Mouse (Mus musculus): ENCODE results near the gene Clrn3.
"Not testable (repeated sequence)": the region's sequence is repeated elsewhere in the genome, so short reads cannot be mapped to it uniquely, and the experiment has no call there.

The Clrn3 gene

DNA sequence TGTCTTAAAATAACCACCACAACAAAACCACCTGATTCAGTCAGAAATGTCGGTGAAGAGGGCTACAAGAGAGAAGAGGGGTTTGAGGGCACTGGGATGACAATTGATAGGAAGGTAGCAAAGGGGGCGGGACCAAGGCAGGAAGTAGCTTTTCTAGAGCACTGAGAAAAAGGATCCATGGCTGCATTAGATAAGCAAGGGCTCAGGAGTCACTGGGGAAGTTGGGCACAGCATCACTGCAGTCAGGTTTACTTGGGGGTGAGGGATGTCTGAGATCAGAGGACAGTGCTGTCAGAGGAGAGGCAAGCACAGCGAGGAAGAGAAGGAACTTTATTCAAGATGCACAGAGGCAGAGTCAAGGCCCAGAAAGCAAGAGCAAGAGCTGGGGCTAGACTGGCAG is 7.5 kb upstream of the Clrn3 start:
- DNase-seq (ENCODE audit: low spot score in 2 of 2), result no peak

DNA sequence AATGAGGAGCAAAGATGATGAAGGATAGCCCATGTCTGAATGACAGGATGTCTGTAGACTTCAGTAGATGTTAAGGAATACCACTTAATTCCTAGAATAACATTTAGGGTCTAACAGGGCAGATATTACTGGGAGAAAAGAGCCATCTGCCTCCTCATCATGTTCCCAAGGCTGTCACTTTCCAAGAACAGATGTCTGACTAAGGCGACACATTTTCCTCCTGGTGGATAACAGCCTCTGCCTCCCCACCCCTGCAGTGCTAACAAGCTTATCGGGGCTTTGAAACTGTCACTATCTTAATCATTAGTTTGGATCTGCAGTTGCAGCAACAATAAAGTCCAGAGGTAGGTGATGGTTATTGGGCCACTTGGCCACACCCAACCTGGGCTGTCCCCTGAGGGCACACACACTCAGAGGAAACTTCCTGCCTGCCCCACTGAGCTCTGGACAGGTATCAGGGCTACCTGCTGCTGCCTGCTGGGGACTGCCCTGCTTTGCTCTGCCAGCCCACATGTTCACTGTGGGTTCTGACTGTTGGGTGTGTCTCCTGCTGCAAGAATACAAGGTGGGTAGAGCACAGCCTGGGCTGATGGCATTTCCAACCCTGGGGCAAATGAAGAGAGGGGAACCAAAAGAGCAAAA is 6.2 kb upstream of the Clrn3 start:
- DNase-seq (ENCODE audit: low spot score in 2 of 2), result no peak

DNA sequence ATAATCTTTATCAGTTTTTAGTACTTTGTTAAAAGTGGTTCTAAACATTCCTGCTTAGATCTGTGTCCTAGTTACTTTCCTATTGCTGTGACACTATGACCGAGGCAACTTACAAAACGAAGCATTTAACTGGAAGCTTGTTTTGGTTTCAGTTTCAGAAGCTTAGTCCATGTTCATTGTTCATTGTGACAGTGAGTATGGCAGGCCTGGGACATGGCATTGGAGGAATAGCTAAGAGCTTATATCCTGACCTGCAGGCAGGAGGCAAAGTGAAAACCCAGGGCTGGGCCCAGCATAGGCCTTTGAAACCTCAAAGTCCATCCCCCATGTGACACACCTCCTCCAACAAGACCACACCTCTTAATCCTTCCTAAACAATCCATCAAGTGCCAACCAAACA is 614 bp upstream of the Clrn3 start:
- no peak for DNase-seq (ENCODE audit: low spot score in 2 of 2)

DNA sequence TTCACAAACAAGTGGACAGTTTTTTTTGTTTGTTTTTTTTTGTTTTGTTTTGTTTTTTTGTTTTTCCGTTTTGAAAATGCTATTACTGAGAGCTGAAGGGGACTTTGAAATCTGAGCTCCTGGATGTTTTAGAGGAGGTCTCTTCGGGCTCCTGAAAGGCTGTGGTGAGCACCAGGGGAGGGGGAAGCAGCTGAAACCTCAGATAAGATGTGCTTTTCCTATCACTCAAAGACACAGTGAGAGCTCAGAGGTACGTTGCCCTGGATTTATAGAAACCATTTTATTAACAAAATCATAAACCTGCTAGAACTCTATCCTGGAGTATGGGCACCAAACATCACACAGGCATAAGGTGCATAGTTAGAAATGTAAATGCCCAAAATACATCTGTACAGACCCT is 1.3 kb downstream of the Clrn3 start:
- DNase-seq (ENCODE audit: low spot score in 2 of 2), result no peak

DNA sequence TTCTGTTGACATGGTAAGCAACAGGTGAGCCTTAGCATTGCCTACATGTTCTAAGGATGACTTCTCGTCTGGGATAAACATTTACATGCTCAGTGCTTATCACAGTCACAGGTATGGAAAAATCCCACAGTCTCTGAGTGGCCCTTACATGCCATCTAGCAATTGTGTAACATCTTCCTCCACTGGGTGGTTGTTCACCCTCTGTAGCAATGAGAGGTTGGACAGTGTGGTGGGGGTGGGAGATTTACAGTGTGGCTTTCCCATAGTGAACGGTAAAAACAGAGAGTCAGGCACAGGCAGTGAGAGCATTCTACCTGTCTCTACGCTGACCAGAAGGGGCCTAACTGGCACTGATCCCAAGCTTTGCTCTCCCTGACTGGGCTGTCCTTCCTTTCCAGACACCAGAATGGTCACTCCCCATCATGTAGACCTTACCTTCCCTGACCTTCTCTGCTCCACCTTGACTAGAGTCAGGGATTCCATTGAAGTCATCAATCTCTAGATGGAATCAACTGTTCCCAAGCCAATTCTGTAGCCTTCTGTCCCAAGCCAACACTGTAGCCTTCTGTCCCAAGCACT is 1.8 kb downstream of the Clrn3 start:
- DNase-seq (ENCODE audit: low spot score in 2 of 2), result peak in 1 of 2 experiments; percentile 47

DNA sequence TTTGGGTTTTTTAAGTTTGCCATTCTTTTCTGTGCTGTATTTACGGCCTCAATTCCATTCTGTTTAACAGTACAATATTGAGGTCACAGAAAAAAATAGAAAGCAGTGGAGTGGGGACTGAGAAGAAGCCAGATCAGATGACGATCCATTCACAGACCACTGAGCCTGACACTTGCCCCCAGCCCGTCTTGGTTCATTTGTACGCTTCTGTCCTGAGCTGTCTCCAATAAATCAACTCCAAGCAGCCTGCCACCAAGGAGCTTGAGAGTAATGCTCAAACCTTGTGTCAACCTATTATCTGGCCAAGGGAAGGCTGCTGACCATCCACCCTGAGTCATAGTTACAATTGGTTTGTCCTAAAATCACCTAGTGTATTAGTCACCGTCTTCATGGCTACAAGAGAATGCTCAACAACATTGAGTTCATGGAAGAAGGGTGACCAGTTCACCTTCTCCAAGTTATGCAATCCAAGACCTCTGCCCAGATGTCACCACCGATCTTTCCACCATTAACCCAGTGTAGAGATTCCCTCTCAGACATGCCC is 4.0 kb downstream of the Clrn3 start:
- DNase-seq (ENCODE audit: low spot score in 2 of 2), result peak in 1 of 2 experiments; percentile 28

DNA sequence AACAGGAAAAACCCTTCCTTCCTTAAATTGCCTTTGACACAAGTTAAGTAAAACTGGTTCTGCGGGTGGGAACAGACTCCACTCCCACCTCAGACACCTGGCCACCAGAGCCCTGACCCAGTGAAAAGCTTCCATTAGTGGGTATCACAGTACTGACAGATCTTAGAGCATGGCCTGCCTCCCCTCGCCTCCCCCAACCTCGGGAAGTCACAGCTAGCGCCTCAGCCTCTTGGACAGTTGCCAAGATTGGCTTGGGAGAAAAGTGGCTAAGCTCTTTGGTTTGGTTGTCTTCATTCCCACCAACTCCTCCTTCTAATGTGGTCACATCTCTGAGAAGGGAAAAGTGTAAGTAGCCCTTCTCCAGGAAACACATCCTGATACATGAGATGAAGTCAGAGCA is 4.5 kb downstream of the Clrn3 start:
- DNase-seq (ENCODE audit: low spot score in 2 of 2), result peak in 1 of 2 experiments; percentile 56

DNA sequence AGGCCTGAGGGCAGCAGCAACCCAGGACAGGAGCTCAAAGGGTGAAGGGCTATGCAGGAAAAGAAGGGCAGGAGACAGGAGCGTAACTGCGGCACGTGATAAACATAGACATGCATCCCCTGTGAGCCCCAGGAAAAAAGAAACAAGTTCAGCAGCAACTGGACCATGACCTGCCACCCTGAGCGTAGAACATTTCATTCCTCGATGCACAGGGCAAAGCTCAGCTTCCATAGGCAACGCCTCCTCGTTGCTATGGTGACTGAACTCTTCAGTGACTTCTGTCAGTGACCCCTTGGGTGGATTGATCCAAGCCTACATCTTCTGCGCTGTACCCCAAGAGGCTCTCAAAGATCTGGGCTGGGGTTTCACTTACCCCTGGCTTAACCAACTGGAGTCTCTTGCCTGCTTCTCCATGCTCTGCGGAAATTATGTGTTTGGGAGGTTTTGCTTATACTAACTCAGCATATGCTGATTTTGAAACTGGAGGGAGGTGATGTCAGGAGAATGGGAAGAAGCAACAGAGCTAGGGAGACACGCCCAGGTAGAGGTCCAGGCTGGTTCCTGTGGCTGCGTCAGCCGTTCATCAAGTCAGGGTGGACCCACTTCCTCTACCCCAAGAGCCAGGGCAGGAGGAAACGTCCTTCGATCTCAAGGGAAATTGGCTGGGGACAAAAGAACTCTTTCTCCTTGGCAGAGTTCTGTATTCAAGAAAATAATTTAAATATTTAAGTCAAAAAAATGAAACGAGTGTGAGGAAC is 6.5 kb downstream of the Clrn3 start:
- peak in 1 of 2 experiments; percentile 50 for DNase-seq (ENCODE audit: low spot score in 2 of 2)

DNA sequence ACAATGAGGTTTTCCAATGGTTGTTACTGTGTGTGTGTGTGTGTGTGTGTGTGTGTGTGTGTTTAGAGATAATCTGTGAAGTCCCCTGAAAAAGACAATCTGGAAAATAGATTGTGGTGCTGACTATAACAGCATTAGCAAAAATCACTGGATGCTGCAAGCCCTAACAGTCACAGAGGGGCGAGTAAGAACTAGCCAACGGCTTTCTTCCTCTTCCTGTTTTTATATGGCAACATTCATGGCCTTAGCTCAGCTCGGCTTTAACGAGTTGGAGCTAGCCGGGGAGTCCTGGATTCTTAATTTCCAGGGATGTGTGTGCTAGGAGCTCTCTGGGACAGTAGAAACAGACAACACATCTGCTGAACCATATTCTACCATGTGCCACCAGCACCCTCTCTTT is 8.2 kb downstream of the Clrn3 start:
- no peak for DNase-seq (ENCODE audit: low spot score in 2 of 2)

DNA sequence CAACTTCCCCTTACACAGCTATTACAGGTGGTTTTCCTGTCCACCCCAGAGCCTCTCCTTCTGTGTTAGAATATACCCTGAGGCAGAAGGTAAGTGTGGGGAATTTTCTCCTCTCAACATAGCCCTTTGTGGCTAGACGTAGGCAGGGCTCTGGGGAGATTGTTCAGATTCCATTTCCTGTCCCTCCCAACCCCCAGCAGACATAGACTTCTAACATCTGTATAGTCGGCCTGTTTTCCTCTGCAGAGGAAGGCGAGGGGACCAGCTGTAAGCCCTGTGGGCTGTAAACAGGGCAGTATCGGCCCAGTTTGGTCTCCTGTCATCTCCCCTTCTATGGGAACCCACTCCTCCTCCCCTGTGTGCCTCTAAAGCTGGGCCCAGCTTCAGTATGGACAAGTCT is 11.3 kb downstream of the Clrn3 start:
- DNase-seq (ENCODE audit: low spot score in 2 of 2), result no peak

DNA sequence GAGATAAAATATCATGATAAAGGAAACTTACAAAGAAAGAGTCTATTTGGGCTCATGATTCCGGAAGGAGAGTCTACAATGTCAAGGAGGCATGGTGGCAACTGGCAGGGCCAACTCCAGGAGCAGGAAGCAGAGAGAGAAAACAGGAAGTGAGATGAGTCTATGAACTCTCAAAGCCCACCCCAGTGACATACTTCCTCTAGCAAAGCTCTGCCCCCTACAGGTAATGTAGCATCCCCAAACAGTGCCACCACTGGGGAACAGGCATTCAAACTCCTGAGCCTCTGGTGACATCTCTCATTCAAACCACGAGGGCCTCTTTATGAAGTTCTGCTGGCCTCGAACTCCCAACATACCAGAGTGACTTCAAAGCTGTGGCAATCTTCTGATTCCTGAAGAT is 16.7 kb downstream of the Clrn3 start:
- no peak for DNase-seq (ENCODE audit: low spot score in 2 of 2)

DNA sequence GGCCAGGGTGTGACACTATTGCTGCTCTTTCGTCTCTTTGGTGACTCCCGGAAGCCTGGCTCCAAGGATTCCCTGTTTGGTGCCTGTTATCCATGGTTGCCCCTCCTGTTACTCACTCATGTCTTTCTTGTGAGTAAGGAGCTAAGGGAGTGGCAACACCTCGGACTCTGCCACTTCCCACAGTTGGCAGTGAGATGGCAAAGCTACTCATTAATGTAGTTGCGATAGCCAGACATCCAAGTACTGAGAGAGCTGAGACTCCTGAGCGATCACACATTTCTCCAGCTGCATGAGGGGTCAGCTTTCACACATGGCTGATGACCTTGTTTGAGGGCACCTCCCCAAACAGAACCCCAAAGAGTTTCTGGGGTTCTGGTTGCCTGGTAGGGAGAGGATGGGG is 18.0 kb downstream of the Clrn3 start:
- DNase-seq (ENCODE audit: low spot score in 2 of 2), result no peak

DNA sequence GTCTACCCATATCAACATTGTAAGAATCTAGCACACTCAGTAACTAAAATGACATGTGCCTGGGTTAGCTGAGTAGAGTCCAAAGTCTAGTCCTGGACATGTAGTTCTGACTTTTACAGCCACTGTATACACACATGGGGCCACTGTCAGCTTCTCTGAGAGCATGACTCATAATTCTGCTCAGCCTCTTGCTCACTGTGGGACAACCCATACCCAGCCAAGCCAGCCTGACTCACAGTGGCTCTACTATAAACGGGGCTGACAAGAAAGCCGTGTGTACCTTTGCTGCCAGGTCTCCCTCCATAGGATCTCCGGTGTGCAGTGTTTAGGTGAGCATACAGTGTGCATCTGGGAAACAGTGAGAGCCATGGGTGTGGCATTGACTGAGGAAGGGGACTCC is 19.2 kb downstream of the Clrn3 start:
- DNase-seq (ENCODE audit: low spot score in 2 of 2), result no peak

DNA sequence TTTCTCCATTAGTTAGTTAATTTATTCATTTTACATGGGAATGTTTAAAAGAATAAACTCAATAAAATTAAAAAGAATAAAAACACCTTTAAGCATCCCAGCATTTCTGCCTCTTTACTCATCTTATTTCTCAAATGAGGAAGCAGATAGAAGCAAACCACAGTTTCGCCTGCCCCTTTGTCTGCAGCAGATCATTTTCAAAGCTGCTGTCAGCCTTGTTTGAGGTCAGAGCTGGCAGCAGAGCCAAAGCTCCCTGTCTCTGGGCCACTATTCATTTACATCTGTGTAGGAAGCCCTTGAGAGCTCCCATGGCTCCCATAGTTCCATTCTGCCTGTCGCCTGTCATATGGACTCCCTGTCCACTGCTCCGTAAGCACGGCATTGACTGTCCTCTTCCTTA is 19.9 kb downstream of the Clrn3 start:
- DNase-seq (ENCODE audit: low spot score in 2 of 2), result no peak

DNA sequence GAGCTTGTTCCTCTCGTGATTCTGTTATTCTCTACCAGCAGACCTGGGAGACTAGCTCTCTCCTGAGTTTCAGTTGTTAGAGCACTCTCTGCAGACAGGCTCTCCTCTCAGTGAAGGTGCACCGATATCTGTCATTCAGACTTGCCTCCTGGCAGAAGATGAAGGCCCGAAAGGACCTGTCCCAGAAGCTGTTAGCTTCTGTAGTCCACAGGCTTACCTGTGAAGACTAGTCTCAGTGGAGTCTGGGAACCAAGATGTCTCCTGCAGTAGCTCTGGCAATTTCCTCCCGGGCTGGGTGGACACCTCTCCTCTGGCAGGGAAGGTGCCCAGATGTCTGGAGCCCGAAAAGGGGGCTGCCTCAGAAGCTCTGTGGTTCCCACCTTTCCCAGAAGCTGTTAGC is 21.9 kb downstream of the Clrn3 start:
- DNase-seq (ENCODE audit: low spot score in 2 of 2), result not testable (repeated sequence)

DNA sequence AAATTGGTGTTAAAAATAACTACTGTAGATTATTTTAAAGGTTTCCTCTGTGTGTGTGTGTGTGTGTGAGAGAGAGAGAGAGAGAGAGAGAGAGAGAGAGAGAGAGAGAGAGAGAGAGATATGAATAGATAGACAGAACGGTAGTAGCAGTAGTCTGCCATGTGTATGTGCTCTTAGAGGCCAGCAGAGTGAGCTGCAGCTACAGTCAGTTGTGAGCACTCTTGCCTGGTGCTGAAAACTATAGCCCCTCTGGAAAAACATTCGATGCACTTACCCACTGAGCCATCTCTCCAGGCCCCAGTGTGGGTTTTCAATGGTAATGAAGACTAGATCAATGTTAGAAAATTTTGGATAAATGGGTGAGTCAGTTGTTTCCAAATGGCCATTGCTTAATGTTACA is 29.1 kb downstream of the Clrn3 start:
- peak in 1 of 2 experiments; percentile 25 for DNase-seq (ENCODE audit: low spot score in 2 of 2)

DNA sequence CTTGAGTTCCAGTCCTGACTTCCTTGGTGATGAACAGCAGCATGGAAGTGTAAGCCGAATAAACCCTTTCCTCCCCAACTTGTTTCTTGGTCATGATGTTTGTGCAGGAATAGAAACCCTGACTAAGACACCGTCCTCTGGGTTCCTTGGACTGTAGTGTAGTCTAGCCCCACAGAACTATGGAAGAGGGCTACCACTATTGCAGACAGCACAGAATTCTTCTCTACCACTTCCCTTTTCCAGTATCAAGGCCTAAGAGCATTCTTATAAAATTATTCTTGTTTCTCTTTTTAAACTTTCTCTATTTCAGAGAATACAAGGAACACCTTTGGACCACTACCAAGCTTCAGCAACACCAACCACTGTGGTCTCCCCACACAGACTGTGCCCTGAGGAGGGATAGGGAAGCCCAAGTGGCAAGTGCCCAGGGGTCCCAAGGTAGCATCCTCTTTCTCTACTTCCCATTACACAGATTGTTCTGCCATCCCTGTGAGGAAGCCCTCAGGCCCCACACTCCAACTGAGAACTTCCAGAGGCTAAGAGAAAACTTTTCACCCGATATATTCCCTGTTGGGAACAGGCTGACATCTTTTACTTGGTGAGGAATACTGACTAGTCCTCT is 29.8 kb downstream of the Clrn3 start:
- DNase-seq (ENCODE audit: low spot score in 2 of 2), result peak in 1 of 2 experiments; percentile 46

DNA sequence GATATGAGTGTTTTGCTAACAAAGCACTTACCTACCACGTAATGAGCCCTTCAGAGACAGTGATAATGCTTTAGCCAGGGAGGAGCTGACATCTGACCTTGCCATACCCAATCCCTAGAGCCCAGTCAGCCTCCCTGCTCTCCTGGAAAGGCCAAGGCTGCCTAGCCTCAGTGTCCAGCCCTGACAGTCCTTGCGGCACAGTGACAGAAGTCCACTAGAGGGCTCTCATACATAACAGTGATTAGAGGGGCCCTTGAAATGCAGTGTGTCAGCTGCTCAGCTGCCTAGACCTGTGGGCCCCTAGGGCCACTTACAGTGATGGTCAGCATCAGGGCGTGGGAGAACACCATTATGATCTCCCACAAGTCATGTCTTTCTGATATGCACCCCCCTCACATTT is 33.2 kb downstream of the Clrn3 start:
- DNase-seq (ENCODE audit: low spot score in 2 of 2), result no peak

DNA sequence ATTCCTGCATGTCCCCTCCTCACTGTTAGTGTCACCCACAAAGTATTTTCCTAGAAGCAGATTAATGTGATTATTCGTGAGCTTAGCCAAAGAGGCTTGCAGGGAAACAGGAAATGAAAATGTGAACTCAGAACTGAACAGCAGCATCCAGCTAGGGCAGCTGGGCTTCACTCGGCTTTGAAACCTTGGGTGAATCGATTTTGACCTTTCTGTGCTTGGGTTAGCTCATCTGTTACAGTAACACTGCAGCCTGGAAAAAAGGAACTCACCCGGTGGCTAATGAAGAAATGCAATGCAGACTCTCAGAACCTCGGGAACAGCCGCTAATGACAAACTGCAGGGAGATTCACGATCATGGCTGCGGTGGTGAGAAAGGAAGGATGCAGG is 38.0 kb downstream of the Clrn3 start:
- DNase-seq (ENCODE audit: low spot score in 2 of 2), result peak in 1 of 2 experiments; percentile 26

DNA sequence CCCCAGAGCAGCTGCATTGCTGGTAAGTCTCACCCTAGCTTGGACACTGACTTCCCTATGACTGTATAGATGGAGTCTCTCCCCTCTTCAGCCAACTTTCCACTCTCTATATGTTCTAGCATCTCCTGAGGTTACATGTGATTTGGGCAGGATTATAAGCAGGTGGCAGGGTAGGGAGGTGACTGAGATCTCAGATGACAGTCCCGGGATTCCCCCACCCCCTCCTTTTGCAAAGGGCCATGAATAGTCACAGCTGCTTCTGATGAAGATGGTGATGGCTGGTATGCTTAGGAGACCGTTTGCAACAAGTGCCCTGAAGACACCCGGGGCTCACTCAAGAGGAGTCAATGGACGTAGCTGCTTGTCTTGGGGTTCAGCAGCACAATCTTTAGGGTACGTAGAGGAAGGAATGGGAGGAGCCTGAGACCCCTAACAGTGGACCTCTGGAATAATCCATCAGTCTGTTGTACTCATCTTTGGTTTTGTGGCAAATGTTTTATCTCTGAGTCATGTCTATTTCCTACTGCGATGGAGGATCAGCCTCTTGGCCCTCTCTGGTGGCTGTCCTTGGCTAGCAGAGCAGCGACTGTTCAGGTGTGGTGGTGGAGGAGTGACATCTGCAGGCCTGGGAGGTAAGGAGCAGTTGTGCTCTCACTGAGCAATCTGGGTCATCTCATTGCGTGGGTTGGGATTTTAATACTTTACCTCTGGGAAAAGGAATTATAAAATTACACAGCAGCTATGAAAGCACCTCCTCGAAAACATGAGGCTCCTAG is 38.5 kb downstream of the Clrn3 start:
- DNase-seq (ENCODE audit: low spot score in 2 of 2), result peak in 1 of 2 experiments; percentile 39

DNA sequence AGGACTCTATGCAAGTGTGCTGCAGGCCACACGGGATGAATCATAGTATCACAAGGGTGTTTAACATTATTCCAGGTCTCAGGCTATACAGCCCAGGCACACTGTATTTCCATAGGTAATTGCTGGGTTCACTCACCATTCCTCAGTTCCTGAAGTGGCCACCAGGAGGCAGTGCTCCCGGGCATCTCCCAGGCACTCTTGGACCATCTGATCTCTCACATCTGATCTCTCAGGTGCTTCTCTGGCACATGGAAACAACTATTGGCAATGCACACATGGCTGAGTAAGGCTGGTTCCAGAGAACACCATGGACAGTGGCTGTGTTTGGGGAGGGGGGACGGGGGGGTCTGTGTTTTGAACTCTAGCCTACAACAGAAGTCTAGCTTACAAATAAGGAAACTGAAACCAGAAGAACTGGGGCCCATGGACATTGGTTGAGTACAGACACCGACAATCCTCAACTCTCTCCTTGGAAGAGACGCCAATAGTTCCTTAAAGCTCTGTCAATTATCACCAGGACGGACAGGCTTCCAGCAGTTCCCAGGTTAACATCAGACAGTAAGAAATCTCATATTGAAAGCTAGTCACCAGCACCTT is 40.1 kb downstream of the Clrn3 start:
- DNase-seq (ENCODE audit: low spot score in 2 of 2), result no peak

Measured in urinary bladder, postnatal 4 days (tissue).